Mouse (Mus musculus): Measurements from ENCODE around the gene Adamts16.

DNA sequence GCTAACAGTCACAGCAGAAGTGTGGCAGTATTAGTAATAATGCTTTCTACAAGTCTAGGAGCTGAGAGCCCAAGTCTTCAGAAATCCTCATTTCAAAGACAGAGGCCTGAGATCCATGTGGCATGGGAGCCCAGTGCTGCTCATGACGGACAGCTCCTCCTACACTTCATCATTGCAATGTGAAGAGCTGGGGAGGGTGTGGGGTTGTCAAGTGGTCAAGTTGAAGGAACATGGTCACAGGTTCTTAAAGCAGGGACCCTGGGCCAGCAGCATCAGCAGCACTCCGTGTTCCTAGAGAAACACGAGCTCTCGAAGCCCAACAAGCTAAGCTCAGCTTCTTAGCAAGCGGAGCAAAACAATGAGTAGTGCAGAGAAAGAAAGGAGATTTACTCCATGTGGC is 155.8 kb downstream of the Adamts16 start:
- TF ChIP-seq POLR2A (IDR thresholded peaks at IDR 0.05; ENCODE audit: insufficient read depth, low read depth, low read length) (no peak), CTCF (IDR thresholded peaks at IDR 0.05; ENCODE audit: insufficient read depth, low read depth, low read length) (no peak)

Measured in olfactory bulb, adult 2 months (tissue).